Mouse (Mus musculus) layer of hippocampus, adult 18-20 months (tissue): ENCODE results near the gene Atg16l2. TPM values are rescaled to one million over a fixed set of nuclear protein-coding genes. Genes with fewer than 3 reads are reported as not detected.

Experiments used
- DNase-seq, 2 experiments: peaks; one replicate each; pipeline ENCODE4 v3.0.0; 2022; ENCODE audit warnings: low spot score in 2 of 2
- long read RNA-seq: library from polyadenylated mRNA; stranded (forward); transcript quantifications from one replicate; pipeline ENCODE4 v2.0.0, GENCODE M21; 2021
- total RNA-seq, 2 experiments: library from RNA; stranded (reverse); gene quantifications; 2 replicates each; pipeline ENCODE4 v1.2.3; 2021

Atg16l2 gene
- 10 to 100 TPM; 39.4 to 39.6 TPM for total RNA-seq
- long read RNA-seq, full-length matches to known transcripts = 1 of 36 reads
- long read RNA-seq, partial matches to known transcripts = 3 of 36 reads
- long read RNA-seq, other reads (novel, unspliced or antisense) = 32 of 36 reads

DNA sequence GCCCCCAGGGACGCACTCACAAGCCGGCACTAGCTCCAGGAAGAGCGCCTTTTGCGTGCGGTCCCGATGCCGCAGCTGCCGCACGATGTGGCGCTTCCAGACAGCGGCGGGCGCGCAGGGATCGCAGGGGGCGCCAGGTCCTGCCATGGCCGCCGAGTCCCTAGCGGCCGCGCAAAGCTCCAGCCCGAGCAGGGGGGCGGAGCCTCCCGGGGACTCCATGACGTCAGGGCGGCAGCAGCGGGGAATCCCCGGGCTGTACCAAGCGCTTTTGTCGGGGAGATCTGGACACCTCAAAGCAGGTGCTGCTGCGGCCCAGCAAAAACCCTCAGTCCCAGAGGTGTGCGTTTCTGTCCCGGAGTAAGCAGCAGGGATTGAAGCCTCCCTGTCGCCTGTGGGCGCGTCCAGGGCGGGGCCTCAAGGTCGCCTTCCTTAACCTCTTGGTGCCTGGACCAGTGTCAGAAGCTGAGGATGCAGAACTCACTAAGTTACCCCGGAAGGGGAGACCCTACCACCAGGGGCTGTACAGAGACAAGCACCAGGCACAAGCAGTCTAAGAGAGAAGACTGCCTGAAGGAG is at the start of gene Atg16l2:
Gene Atg16l2, minus strand, starts transcription at position 371 of the 576 bp plus-strand sequence.
- peak; percentile 86 to 90 for DNase-seq

DNA sequence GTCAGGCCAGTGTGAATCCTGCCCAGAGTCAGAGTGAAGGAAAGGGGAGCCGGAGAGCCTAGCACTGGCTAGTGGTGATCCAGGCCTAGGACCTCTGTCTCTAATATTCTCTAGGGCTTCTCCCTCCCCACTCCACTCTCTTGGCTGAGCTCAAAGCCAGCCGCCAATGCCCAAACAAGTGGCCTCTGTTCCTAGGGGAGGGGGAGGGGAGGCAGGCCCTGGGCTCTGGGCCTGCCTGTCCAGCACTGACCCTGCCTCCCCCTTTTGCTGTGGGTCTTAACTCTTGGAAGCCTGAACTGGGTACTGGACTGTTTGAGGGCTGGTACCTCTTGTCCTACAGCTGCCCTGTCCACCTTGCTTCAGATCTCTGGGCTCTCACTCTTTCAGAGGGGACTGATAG is 47.8 kb upstream of the Atg16l2 start:
- DNase-seq = peak; percentile 28 to 77

DNA sequence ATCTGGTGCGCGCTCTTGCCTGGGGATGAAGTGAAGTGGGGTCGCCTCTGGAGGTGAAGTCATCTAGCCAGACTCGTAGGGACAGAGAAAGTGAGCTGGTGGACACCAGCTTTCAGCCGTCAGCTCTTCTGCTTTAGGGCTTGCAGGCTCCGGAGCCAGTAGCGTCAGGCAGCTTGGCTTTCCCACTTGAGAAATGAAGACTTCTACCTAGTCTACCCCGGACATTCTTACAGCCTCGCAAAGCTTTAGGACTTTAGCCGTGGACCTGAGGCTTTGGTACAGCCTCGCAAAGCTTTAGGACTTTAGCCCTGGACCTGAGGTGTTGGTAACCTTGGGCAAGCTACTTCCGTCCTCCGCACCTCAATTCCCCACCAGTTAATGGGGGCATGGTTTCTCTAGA is 46.3 kb upstream of the Atg16l2 start:
- no peak for DNase-seq

DNA sequence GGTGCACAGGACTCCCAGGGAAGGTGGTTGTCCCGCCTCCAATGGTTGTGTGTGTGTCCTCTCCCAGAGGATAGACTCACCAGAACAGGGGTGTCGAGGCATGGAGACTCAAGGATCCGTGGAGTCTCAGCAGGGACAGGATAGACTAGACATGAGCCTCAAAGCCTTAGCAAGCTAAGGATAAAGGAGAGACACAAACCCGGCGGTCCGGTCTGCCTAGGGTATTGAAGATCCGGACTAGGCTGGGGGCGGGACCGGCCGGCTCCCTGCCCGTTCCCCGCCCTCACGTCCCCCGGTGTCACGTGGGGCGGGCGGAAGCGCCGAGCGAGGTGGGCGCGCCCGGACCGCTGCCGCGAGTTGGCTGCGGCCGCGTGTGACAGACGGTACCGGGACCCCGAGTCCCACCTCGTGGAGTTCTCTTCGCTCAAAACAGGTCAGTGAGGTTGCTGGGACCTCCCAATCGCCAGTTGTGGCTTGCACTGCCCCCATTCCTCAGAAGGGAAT is 45.8 kb upstream of the Atg16l2 start, which contains the start of gene Arap1:
Gene Arap1, plus strand, starts transcription at position 301 of the 504 bp plus-strand sequence.
- no peak for DNase-seq

DNA sequence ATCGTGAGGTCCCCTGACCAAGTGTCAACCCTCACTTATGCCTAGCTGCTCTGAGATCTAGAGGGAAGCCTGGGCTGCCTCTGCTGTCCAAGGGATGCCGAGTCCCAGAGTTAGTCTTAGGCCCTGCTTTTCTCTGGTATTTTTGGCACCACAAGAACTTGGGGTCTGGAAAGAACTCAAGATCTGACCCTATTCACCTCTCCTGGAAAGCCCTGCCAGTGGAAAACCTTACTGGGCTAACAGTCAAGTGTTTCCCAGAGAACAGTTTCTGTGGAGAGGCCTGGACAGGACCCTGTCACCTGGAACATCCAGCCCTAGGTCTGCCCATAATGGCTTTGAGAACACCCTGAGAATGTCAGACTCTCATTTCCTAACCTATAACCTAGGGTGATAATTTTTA is 44.9 kb upstream of the Atg16l2 start:
- no peak for DNase-seq

DNA sequence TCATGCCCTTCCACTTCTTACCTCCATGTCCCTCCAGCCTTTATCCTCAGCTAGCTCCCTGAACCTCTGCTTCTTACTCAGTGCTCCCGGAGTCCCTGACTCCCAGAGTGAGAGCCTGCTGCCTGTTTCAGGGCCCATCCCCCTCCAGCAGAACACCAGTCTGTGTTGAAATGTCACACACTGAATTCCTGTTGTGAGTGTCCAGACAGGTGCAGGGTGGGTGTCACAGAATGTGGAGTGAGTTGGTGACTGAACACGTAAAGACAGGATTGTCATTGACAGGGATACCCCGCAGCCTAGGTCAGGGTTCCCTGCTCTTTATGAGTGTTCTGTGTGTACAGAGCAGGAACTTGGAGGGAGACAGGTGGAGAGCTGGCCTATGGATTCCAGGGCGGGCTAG is 42.8 kb upstream of the Atg16l2 start:
- DNase-seq = no peak

DNA sequence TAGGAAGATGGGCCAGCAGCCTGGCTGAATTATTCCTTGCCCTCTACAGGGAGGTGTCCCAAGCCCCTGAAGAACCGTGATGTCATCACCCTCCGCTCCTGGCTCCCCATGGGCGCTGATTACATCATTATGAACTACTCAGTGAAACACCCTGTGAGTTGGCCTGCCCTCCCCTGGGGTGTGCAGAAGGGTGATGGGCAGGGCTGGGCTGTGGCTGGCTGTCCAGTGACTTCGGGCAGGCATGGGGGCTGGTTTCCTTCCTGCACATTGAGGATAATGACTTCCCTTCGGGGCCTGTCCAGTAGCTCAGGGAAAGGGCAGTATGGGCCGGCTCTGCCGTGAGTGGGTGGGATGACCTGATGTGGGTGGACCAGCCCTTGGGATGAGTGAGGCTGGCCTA is 41.1 kb upstream of the Atg16l2 start:
- no peak for DNase-seq

DNA sequence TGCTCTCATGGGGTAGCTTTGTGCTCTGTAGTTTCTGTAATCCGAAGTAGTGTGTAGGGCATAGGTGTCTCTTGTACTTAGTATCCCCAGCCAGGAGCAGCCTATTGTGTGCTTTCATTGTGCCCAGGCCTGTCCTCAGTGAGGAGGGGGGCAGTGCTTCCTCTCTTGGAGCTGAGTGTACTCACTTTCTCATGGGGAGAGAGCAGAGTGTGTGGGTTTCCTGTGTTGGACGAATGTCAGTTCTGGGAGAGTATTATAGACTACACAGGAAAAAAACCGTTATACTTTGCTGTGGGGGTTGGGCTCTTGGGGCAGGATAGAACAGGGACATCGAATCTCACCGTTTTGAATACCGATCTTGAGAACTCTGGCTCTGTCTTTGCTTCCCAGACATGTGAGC is 39.4 kb upstream of the Atg16l2 start:
- no peak for DNase-seq

DNA sequence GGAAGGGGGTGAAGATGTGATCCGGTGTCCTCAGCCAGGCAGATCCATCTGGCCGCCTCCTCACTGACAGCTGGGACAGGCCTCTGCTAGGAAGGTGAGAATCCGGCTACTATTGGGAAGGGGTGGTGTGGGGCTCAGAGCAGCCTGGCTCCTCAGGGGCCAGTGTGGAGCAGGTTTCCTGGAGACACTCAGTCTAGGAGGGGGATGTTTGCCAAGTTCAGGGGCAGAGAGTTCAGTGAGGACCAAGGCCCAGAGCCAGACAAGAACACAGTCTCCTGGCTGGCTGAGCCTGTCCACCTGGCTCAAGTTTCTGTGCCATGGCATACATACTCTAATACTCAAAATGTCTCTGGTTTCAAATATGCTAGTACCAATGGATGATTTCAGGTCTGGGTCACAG is 35.4 kb upstream of the Atg16l2 start:
- no peak for DNase-seq

DNA sequence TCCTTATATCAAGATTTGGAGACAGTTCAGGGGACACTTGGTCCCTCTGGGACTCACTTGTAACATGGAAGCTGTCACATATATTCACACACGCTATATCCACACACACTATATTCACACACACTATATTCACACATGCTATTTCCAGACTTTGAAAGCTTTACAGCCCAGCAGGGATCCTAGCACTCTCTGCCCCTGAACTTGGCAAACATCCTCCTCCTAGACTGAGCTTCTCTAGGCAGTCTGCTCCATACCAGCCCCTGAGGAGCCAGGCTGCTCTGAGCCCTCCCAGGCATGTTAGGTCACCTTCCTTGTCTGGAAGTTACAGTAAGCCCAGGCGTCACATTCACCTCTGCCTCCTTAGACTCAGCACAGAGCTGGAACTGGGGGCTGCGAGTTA is 34.6 kb upstream of the Atg16l2 start:
- no peak for DNase-seq

DNA sequence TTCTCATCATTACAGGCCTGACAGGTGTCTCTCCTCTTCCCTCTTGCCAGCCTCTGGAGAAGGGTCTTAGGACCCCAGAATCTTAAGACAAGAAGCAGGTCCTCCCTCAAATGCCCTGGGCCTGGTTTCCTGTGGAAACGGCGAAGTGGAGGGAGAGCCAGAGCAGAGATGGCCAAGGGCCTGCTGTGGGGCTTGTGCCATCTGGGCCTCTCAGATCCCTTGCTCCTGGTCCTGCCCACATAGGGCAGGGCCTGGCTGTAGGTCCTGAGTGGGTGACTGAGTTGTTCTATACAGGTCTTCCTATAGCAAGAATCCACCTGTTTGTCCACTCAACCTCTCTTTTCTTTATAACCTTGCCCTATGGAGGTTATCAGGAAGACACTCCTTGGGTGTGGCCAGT is 33.2 kb upstream of the Atg16l2 start:
- no peak for DNase-seq

DNA sequence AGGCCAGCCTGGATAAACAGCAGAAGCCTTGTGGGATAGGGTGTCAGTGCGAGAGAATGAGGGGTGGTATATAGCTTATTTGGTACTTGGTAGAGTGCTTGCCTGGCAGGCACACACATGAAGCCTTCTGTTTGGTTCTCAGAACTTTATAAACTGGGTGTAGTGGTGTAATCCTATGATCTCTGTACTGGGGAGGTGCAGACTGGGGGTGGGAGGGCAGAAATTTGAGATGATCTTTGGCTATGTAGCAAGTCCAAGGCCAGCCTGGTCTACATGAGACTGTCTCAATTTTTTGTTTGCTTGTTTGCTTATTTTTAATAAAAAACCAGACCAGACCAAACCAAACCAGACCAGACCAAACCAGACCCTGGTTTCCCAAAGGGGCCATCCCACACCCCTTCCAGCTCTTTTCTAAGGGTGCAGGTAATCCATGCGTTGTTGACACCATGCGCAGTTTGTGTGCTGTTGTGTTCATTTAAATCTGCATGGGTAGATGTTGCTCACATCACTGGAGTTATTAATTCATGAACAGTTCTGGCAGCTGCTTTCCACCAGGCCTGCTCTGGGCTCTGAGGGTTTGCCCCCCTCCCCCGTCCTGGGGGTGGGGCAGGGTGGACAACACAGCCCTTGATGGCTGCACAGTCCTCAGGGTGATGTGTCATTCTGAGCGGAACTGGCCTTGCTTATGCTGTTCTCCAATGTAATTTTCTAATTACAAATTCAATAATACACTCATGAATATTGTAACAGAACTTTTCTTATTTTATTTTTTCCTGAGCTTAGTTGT is 30.2 kb upstream of the Atg16l2 start:
- DNase-seq = no peak

DNA sequence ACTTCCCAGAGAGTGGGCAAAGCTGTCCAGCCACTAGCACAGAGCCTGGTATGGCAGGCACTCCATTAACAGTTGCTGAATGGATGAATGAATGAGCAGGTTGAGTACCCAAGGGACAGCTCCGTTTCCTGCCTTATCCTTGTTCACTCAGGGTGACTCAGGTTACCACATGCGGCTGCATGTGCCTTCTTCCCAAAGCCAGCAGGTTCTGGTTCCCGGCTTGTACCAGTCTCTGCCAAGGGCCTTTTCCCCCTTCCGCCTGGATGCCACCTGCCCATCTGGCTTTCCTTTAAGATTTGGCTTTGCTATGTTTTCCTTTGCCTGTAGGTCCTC is 28.8 kb upstream of the Atg16l2 start:
- no peak for DNase-seq

DNA sequence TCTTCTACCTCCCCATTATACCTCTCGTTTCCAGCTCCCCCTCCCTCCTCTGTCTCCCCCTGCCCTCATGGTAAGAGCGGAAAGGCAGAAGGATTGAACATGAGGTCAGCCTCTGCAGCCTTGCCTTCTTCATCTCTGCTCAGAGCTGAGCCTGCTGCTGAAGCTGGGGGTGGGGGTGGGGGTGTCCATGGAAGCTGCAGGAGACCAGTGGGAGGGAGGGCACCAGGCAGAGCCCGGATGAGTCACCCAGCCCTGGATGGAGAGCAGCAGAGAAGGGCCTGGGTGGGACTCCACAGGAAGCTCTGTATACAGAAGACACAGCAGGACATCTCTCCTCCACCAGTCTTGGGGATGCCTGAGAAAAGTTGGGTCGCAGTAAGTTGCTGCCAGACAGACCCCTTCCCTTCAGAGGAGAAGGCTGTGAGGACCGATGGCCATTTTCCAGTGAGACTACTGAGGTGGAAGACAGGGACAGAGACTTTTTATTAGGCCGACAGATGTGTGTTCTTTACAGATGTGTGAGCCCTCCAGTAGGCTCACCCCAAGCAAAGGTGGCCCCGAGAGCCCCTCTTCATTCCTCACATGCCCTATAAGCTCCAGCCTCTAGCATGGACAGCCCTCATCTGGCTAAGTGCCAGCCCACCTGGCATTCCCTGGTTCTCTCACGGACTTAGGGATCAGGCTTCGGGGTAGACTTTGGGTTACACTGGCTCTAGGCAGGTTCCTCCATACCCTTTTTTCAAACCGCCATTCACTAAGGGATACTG is 28.2 kb upstream of the Atg16l2 start:
- DNase-seq = no peak

DNA sequence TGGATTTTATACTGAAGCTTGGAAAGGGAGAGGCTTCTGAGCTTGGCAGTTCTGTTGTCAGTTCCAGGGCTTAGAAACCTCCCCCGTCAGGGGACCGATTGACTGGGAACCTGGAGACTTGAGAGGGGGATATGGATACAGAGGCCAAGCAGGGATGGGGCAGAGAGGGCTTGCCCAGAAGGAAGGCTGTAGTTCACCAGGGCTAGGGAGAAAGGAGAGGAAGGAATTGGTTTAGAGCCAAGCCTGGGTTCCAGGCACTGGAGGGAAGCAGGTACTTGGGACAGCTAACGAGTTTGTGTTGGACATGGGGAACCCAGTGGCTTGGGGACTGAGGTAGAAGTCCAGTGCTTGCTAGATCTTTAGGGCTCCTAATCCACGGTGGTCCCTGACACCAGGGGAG is 27.6 kb upstream of the Atg16l2 start:
- no peak for DNase-seq

DNA sequence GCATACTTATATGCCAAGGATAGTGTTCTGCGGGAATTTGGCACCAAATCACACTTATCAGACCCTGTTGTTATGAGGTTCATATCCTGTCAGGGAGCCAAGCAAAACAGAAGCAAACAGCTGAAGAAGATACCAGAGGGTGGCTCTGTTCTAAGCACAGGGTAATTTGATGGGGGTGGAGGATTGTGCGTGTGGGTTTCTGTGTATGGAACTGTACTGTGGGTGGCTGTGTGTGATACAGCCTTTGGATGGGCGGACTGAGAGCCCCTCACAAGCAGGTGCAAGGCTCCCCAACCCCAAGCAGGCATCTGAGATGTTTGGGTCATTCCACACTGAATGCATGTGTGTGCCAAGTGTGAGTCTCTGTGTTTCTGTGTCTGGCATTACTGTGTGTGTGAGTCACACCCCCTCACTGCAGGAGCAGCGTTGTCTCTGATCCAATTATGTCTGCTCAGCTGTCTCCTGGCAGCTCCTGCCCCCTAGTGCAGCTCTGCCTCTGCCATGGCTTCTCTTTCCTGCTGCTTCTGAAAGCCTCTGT is 26.6 kb upstream of the Atg16l2 start:
- DNase-seq = peak; percentile 70 to 87

DNA sequence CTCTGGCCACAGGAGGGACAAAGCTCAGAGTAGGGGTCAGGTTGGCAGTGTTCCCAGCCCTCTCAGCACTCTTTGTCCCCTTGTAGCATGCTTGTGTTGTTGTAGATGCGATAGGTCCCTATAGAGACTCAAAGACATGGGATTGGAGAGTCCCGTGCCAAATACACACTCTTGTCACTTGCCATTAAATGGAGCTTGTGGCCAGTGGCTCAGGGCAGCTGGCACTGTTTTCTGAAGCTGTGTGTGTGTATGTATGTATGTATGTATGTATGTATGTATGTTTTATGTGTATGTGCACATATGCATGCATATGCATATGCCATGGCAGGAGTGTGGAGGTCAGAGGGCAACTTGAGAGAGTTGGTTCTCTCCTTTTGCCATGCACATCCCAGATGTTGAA is 25.7 kb upstream of the Atg16l2 start:
- no peak for DNase-seq

DNA sequence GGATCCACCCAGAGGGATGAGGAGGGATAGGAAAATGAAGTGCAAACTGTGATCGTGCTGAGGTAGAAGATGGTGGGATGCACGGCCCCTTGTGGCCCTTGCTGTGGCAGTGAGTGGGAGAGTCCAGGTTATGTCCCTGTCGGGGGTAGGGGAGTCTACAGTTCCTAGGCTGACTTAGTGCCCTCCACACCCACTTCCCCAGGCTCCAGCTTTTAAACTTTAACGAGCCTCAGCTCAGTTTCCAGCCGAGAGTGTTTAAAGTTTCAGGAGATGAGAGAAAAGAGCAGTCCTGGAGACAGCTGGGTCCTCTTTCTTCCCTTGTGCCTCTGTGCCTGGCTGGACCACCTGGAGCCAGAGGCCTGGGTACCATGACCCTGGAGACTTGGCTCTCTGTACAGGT is 25.2 kb upstream of the Atg16l2 start:
- DNase-seq = no peak

DNA sequence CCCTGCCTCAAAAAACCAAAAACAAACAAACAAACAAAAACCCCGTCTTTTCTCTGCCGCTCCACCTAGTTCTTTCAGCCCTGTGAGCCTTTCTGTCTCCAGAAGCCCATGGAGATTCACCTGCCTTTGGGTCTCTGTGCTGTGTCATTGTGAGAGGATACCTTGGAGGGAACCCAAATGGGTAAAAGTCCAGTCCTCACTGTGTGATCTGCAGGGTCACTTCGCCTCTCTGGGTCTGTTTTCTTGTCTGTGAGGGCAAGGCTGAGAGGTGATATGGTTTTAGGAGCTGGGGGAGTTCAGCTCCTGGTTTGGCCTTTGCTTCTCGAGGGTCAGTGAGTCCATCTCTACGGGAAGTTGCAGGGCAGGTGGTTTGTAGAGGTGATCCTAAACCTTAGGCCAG is 24.0 kb upstream of the Atg16l2 start:
- DNase-seq = no peak

DNA sequence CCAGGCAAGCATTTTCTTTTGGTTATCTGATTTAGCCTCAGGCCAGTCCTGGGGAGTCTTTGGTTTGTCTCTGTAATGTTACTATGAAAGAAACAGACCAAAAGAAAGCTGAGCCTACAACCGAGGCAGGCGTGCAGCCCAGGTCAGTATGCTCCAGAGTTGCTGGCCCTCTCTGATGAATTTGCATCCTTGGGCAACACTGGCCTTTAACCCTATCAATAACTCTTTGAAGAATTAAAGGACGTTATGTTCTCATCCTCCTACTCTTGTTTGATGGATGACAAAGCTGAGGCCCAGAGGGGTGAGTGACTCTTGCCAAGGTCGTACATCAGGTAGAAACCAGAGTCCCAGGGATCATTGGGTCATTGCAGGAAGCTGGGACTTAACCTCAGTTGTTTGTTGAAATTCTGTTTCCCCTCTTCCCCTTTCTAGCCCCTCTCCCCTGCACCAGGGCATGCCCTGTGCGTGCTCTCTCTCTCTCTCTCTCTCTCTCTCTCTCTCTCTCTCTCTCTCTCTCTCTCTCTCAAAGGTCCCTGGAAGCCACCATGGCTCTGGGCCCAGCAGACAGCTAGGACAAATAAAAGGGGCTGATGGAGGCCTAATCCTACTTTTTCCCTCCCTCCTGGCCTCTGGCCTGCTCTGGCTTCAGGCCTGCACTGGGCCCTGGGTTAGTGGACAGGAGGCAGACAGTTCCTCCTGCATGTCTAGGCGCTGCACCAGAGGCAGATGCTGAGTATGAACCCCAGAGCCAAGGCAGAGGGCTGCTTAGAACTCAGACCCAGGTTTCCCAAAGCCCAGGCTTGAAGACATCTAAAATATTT is 22.3 kb upstream of the Atg16l2 start:
- DNase-seq = no peak

DNA sequence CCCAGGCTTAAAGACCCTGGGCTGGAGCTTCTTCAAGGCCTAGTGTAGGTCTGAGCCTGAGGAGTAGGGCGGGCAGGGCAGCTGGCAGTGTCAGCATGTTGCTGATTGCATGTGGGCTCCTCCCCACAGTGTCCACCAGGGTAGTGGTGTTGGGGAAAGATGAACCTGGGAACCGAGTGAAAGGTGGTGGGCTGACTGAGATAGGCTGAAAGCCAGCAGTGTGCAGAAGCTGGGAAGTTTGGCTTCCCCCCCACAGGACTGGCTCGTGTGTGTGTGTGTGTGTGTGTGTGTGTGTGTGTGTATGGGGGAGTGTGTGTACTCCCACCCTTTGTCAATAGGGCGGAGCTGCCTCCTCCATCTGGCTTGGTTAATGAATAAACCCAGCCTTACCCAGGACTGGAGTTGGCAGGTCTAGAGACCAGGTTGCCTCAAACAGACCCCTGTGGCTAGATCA is 21.1 kb upstream of the Atg16l2 start:
- no peak for DNase-seq
